Mouse (Mus musculus) embryonic facial prominence, embryonic 14.5 days (tissue): ENCODE data around the gene Olfr284. TPM values are rescaled to one million over a fixed set of nuclear protein-coding genes. Genes with fewer than 3 reads are reported as not detected.

Source experiments
- ATAC-seq: fragments of 200-750 bp; cut with Nextera tagmentation; 2 replicates; pipeline ENCODE4 v1.8.0; 2017; ENCODE audit warnings: low read depth, moderate number of reproducible peaks, moderate TSS enrichment
- DNase-seq: peaks from one replicate; pipeline ENCODE4 v3.0.0-alpha.2; 2015; ENCODE audit warnings: low spot score
- H3K27ac ChIP-seq: fragments of 300-500 bp; sonication (generic); replicated peaks from 2 replicates; pipeline ENCODE4 v1.5.1; 2014; ENCODE audit warnings: low read depth, mild to moderate bottlenecking, low read length, moderate library complexity
- H3K27me3 ChIP-seq: fragments of 300-500 bp; sonication (generic); replicated peaks from 2 replicates; pipeline ENCODE4 v1.6.1; 2014; ENCODE audit warnings: low read length; ENCODE audit not compliant: control insufficient read depth, insufficient read depth
- H3K36me3 ChIP-seq: fragments of 300-500 bp; sonication (generic); 2 replicates; pipeline ENCODE4 v1.6.1; 2014; ENCODE audit warnings: low read length, mixed read lengths; ENCODE audit not compliant: control insufficient read depth, insufficient read depth
- H3K4me1 ChIP-seq: fragments of 300-500 bp; sonication (generic); 2 replicates; pipeline ENCODE4 v1.6.1; 2014; ENCODE audit warnings: antibody characterized with exemption, low read length; ENCODE audit not compliant: control insufficient read depth, insufficient read depth
- H3K4me2 ChIP-seq: fragments of 300-500 bp; sonication (generic); 2 replicates; pipeline ENCODE4 v1.6.1; 2014; ENCODE audit warnings: low read depth, mild to moderate bottlenecking, low read length, moderate library complexity, mixed read lengths
- H3K4me3 ChIP-seq: fragments of 300-500 bp; sonication (generic); 2 replicates; pipeline ENCODE4 v1.5.1; 2014; ENCODE audit warnings: low read depth, mild to moderate bottlenecking, low read length
- H3K9ac ChIP-seq: fragments of 300-500 bp; sonication (generic); 2 replicates; pipeline ENCODE4 v1.6.1; 2014; ENCODE audit warnings: low read depth, mild to moderate bottlenecking, low read length, moderate library complexity, mixed read lengths
- H3K9me3 ChIP-seq: fragments of 300-500 bp; sonication (generic); 2 replicates; pipeline ENCODE4 v1.6.1; 2016; ENCODE audit warnings: low read length; ENCODE audit not compliant: control insufficient read depth
- WGBS: fragments of 180-500 bp; shearing (Covaris S2); extraction: QIAGEN DNeasy Blood & Tissue Kit; methylation state at CpG from one replicate; pipeline ENCODE4 v1.1.7; 2014; 5-methylcytosine and 5-hydroxymethylcytosine counted together
- polyA plus RNA-seq: library from polyadenylated mRNA; unstranded; fragments of >200 nt; fragmentation: Nextera tagmentation; extraction: Ambion mirVana; gene quantifications from 2 replicates; pipeline ENCODE4 v1.2.1, GENCODE M21; 2014

The Olfr284 gene
- polyA plus RNA-seq, 1 experiment from 2014 or later = 0.43 TPM

GRCm38 (mm10) chr15:98293651-98294050 lies 47.1 kb downstream of the Olfr284 start:
- no peaks in the 10 kb centered on the region for H3K9me3 ChIP-seq
- 86% methylated on average over 8 of the region's 8 CpGs for WGBS

More at GRCm38 (mm10) chr15:98293651-98294050, 47.1 kb downstream of the Olfr284 start:
- Histone ChIP-seq H3K27me3 (0 out of 2 replicates have a peak, but pooled peaks cover 7% of the 10 kb centered on the region), H3K4me2 (no peak overlapping the region), H3K4me3 (no peak overlapping the region), H3K9ac (no peak overlapping the region), H3K27ac (no peak overlapping the region), H3K36me3 (no peaks in the 10 kb centered on the region), H3K4me1 (0 out of 2 replicates have a peak, but pooled peaks cover 4% of the 10 kb centered on the region)
- DNase-seq (no peak), ATAC-seq (no peak)

Other genes starting within 250 kb of the Olfr284 start
- gene Pfkm, start 248.4 kb downstream of the Olfr284 start, polyA plus RNA-seq = 62.2 and 69.6 TPM in 2 replicates
- gene Senp1, start 247.2 kb downstream of the Olfr284 start, polyA plus RNA-seq = 27.2 and 29.4 TPM in 2 replicates
- 58.4 and 62.5 TPM in 2 replicates for gene Asb8, start 175.4 kb downstream of the Olfr284 start, polyA plus RNA-seq
- 2.0 and 2.5 TPM in 2 replicates for gene Ccdc184, start 173.8 kb downstream of the Olfr284 start, polyA plus RNA-seq
- gene Olfr288, start 145.4 kb downstream of the Olfr284 start, polyA plus RNA-seq = not detected in 2 replicates
- not detected in 2 replicates for gene Gm44579, start 120.0 kb downstream of the Olfr284 start, polyA plus RNA-seq
- not detected in 2 replicates for gene Olfr287, start 119.9 kb downstream of the Olfr284 start, polyA plus RNA-seq
- gene Olfr286, start 106.5 kb downstream of the Olfr284 start, polyA plus RNA-seq = not detected in 2 replicates
- not detected in 2 replicates for gene H1fnt, start 83.7 kb downstream of the Olfr284 start, polyA plus RNA-seq
- 1.0 TPM in 2 replicates for gene Zfp641, start 44.8 kb downstream of the Olfr284 start, polyA plus RNA-seq
- 0.03 and 0.04 TPM in 2 replicates for gene Olfr285, start 23.6 kb downstream of the Olfr284 start, polyA plus RNA-seq
- gene Olfr283, start 40.0 kb upstream of the Olfr284 start, polyA plus RNA-seq = not detected in 2 replicates
- gene Olfr282, start 90.2 kb upstream of the Olfr284 start, polyA plus RNA-seq = 0.17 TPM in 1 of 2 replicates, not detected in the other
- gene Olfr281, start 111.6 kb upstream of the Olfr284 start, polyA plus RNA-seq = 0.22 and 0.50 TPM in 2 replicates
- gene OR5BS1P, start 128.9 kb upstream of the Olfr284 start, polyA plus RNA-seq = not detected in 2 replicates
- not detected in 2 replicates for gene Lalba, start 141.7 kb upstream of the Olfr284 start, polyA plus RNA-seq
- gene Olfr279, start 151.4 kb upstream of the Olfr284 start, polyA plus RNA-seq = not detected in 2 replicates
- gene Kansl2, start 193.3 kb upstream of the Olfr284 start, polyA plus RNA-seq = 94.3 and 97.7 TPM in 2 replicates
- gene Ccnt1, start 229.9 kb upstream of the Olfr284 start, polyA plus RNA-seq = 47.9 and 51.3 TPM in 2 replicates
- gene 4930415O20Rik, start 230.0 kb upstream of the Olfr284 start, polyA plus RNA-seq = not detected in 2 replicates